Mouse (Mus musculus): Measurements from ENCODE around the gene Tmcc3. TPM values are rescaled to one million over a fixed set of nuclear protein-coding genes. Genes with fewer than 3 reads are reported as not detected.

Tmcc3 gene
- polyA plus RNA-seq, 1 experiment from 2014 or later: 20.8 TPM

- Histone ChIP-seq H3K4me1 (replicated peaks; ENCODE audit: control insufficient read depth, insufficient read depth) (no peaks in the 10 kb centered on the region), H3K9ac (ENCODE audit: low read length) (no peak overlapping the region), H3K4me2 (replicated peaks; ENCODE audit: low read depth) (no peak overlapping the region), H3K27me3 (ENCODE audit: control insufficient read depth, insufficient read depth, low read length) (no peaks in the 10 kb centered on the region), H3K27ac (replicated peaks) (no peak overlapping the region), H3K36me3 (ENCODE audit: control insufficient read depth, insufficient read depth, low read length) (no peaks in the 10 kb centered on the region), H3K4me3 (ENCODE audit: low read depth, low read length) (no peak overlapping the region), H3K9me3 (ENCODE audit: control insufficient read depth, low read length) (no peaks in the 10 kb centered on the region)
- TF ChIP-seq EP300 (optimal IDR thresholded peaks at IDR 0.05): no peak
- TF ChIP-seq CTCF (IDR thresholded peaks at IDR 0.05; ENCODE audit: low read depth): no peak
- DNase-seq (ENCODE audit: low spot score): no peak
- WGBS: 60% methylated on average over 4 of the region's 4 CpGs
- ATAC-seq (ENCODE audit: low FRiP score, low TSS enrichment): no peak
These were observed 319.1 kb downstream of the Tmcc3 start for GRCm38 (mm10) chr10:94630771-94631280.

DNA sequence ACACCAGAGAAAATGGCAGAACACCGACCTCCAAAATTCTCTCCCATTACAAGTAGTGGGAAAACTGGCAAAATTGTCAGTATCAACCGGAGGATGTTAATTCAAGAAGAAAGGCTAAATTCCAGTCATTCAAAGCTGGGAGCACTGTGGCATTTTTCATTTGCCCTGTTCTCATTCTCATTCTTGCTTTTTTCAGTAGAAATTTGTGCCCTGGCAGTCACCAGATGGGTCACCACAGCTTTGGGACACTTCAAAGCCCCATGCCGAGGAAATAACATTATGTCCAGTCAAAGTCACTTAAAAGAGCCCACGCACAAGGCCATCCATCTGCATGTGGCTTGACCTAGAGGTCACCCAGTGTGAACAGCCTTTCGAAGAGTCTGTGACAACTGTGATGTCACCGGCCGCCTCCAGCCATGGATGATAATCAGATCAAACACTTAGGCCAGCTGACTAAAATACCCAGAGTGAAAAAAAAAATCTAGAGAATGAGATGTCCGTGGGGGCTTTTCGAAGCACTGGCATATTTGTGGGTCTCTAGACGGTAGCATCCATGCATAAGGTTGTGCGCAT is 319.9 kb downstream of the Tmcc3 start:
- H3K36me3 ChIP-seq (ENCODE audit: control insufficient read depth, insufficient read depth, low read length): no peaks in the 10 kb centered on the region
- H3K27ac ChIP-seq (replicated peaks): no peak overlapping the region
- H3K4me2 ChIP-seq (replicated peaks; ENCODE audit: low read depth): no peak overlapping the region
- ATAC-seq (ENCODE audit: low FRiP score, low TSS enrichment) (no peak), DNase-seq (ENCODE audit: low spot score) (no peak)
- H3K27me3 ChIP-seq (ENCODE audit: control insufficient read depth, insufficient read depth, low read length): no peaks in the 10 kb centered on the region
- TF ChIP-seq EP300 (optimal IDR thresholded peaks at IDR 0.05): no peak
- no peak for TF ChIP-seq CTCF (IDR thresholded peaks at IDR 0.05; ENCODE audit: low read depth)
- no peaks in the 10 kb centered on the region for H3K9me3 ChIP-seq (ENCODE audit: control insufficient read depth, low read length)
- H3K4me1 ChIP-seq (replicated peaks; ENCODE audit: control insufficient read depth, insufficient read depth): no peaks in the 10 kb centered on the region
- no peak overlapping the region for H3K9ac ChIP-seq (ENCODE audit: low read length)
- H3K4me3 ChIP-seq (ENCODE audit: low read depth, low read length): no peak overlapping the region
- WGBS: 83% methylated on average over 11 of the region's 11 CpGs

DNA sequence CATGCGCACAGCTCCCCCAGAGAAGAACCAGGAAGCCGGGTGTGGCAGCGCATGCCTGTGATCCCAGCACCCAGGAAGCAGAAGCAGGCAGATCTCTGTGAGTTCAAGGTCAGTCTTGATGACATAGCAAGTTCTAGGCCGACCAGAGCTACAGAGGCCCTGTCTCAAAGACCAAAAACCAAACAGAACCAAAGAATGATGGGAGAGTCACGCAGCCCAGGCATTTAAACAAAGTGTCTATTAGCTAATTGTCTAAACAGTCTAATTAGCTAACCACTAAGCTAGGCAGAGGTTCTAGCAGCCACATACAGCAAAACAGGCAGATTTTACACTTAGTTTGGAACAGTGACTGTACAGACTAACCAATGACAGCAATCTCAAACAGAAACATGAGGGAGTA is 320.5 kb downstream of the Tmcc3 start:
- TF ChIP-seq EP300 (optimal IDR thresholded peaks at IDR 0.05) (no peak), CTCF (IDR thresholded peaks at IDR 0.05; ENCODE audit: low read depth) (no peak)
- H3K36me3 ChIP-seq (ENCODE audit: control insufficient read depth, insufficient read depth, low read length): no peaks in the 10 kb centered on the region

GRCm38 (mm10) chr10:94638599-94638998 is 326.9 kb downstream of the Tmcc3 start:
- H3K4me2 ChIP-seq (replicated peaks; ENCODE audit: low read depth): no peak overlapping the region
- ATAC-seq (ENCODE audit: low FRiP score, low TSS enrichment) (no peak), DNase-seq (ENCODE audit: low spot score) (no peak)
- TF ChIP-seq CTCF (IDR thresholded peaks at IDR 0.05; ENCODE audit: low read depth) (no peak), EP300 (optimal IDR thresholded peaks at IDR 0.05) (no peak)
- H3K36me3 ChIP-seq (ENCODE audit: control insufficient read depth, insufficient read depth, low read length): no peaks in the 10 kb centered on the region
- no peaks in the 10 kb centered on the region for H3K27me3 ChIP-seq (ENCODE audit: control insufficient read depth, insufficient read depth, low read length)
- no peak overlapping the region for H3K27ac ChIP-seq (replicated peaks)
- WGBS: 80% methylated on average over 5 of the region's 5 CpGs
- H3K9me3 ChIP-seq (ENCODE audit: control insufficient read depth, low read length): no peaks in the 10 kb centered on the region
- H3K9ac ChIP-seq (ENCODE audit: low read length): no peak overlapping the region
- no peak overlapping the region for H3K4me3 ChIP-seq (ENCODE audit: low read depth, low read length)
- no peaks in the 10 kb centered on the region for H3K4me1 ChIP-seq (replicated peaks; ENCODE audit: control insufficient read depth, insufficient read depth)

More for the DNA sequence above, 320.5 kb downstream of the Tmcc3 start:
- Histone ChIP-seq H3K4me1 (replicated peaks; ENCODE audit: control insufficient read depth, insufficient read depth) (no peaks in the 10 kb centered on the region), H3K27ac (replicated peaks) (no peak overlapping the region), H3K4me3 (ENCODE audit: low read depth, low read length) (no peak overlapping the region), H3K9ac (ENCODE audit: low read length) (no peak overlapping the region), H3K9me3 (ENCODE audit: control insufficient read depth, low read length) (no peaks in the 10 kb centered on the region), H3K27me3 (ENCODE audit: control insufficient read depth, insufficient read depth, low read length) (no peaks in the 10 kb centered on the region), H3K4me2 (replicated peaks; ENCODE audit: low read depth) (no peak overlapping the region)
- ATAC-seq (ENCODE audit: low FRiP score, low TSS enrichment) (no peak), DNase-seq (ENCODE audit: low spot score) (no peak)
- WGBS: 83% methylated on average over 5 of the region's 5 CpGs

DNA sequence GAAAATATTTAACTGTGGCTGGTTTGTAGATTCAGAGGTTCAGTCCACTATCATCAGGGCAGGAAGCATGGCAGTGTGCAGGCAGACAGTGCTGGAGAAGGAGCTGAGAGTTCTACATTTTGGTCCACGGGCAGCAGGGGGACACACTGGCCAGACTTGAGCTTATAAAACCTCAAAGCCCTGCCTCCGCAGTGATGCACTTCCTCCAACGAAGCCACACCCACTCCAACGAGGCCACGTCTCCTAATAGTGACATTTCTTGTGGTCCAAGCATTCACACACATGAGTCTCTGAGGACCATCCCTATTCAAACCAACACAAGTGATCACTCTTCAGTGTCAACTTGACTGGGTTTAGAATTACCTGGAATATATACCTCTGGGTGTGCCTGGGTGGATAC is 327.5 kb downstream of the Tmcc3 start:
- ATAC-seq (ENCODE audit: low FRiP score, low TSS enrichment): no peak
- DNase-seq (ENCODE audit: low spot score): no peak
- Histone ChIP-seq H3K4me1 (replicated peaks; ENCODE audit: control insufficient read depth, insufficient read depth) (no peaks in the 10 kb centered on the region), H3K9ac (ENCODE audit: low read length) (no peak overlapping the region), H3K9me3 (ENCODE audit: control insufficient read depth, low read length) (no peaks in the 10 kb centered on the region), H3K27me3 (ENCODE audit: control insufficient read depth, insufficient read depth, low read length) (no peaks in the 10 kb centered on the region), H3K27ac (replicated peaks) (no peak overlapping the region), H3K4me2 (replicated peaks; ENCODE audit: low read depth) (no peak overlapping the region), H3K4me3 (ENCODE audit: low read depth, low read length) (no peak overlapping the region), H3K36me3 (ENCODE audit: control insufficient read depth, insufficient read depth, low read length) (no peaks in the 10 kb centered on the region)
- 67% methylated on average over 5 of the region's 5 CpGs for WGBS
- TF ChIP-seq EP300 (optimal IDR thresholded peaks at IDR 0.05): no peak
- TF ChIP-seq CTCF (IDR thresholded peaks at IDR 0.05; ENCODE audit: low read depth): no peak

- 71% methylated on average over 5 of the region's 5 CpGs for WGBS
- Histone ChIP-seq H3K9me3 (ENCODE audit: control insufficient read depth, low read length) (no peaks in the 10 kb centered on the region), H3K4me3 (ENCODE audit: low read depth, low read length) (no peak overlapping the region), H3K27me3 (ENCODE audit: control insufficient read depth, insufficient read depth, low read length) (no peaks in the 10 kb centered on the region), H3K9ac (ENCODE audit: low read length) (no peak overlapping the region), H3K27ac (replicated peaks) (no peak overlapping the region), H3K36me3 (ENCODE audit: control insufficient read depth, insufficient read depth, low read length) (no peaks in the 10 kb centered on the region), H3K4me2 (replicated peaks; ENCODE audit: low read depth) (no peak overlapping the region), H3K4me1 (replicated peaks; ENCODE audit: control insufficient read depth, insufficient read depth) (no peaks in the 10 kb centered on the region)
- no peak for ATAC-seq (ENCODE audit: low FRiP score, low TSS enrichment)
- no peak for DNase-seq (ENCODE audit: low spot score)
- TF ChIP-seq EP300 (optimal IDR thresholded peaks at IDR 0.05): no peak
- TF ChIP-seq CTCF (IDR thresholded peaks at IDR 0.05; ENCODE audit: low read depth): no peak
These were observed 328.3 kb downstream of the Tmcc3 start for GRCm38 (mm10) chr10:94640067-94640466.

Small RNA genes lying within 50 kb of the gene (microRNA-seq; reads per million reads assigned to microRNA genes)
- not detected for gene Mir7211

Other genes with a start within 250 kb of the Tmcc3 start
- gene Nr2c1, start 163.9 kb upstream of the Tmcc3 start, polyA plus RNA-seq (2015; fragmentation: Nextera tagmentation; extraction: Ambion mirVana): 4.0 and 4.3 TPM in 2 replicates
- gene Ndufa12, start 113.2 kb upstream of the Tmcc3 start, polyA plus RNA-seq (2015; fragmentation: Nextera tagmentation; extraction: Ambion mirVana): 409 and 448 TPM in 2 replicates
- gene Gm4792, start 13.2 kb upstream of the Tmcc3 start, polyA plus RNA-seq (2015; fragmentation: Nextera tagmentation; extraction: Ambion mirVana): 0.61 and 0.63 TPM in 2 replicates

Data from stomach, postnatal 0 days (tissue).